Mouse (Mus musculus) ES-Bruce4 (cell line): ENCODE measurements around the gene Arhgef10l.

Experiments used
- CTCF ChIP-seq: IDR thresholded peaks from one replicate; pipeline ENCODE4 v1.8.1; 2011; ENCODE audit warnings: low read depth, low read length
- POLR2A ChIP-seq: IDR thresholded peaks from one replicate; pipeline ENCODE4 v1.8.1; 2011; ENCODE audit warnings: low read length; ENCODE audit not compliant: insufficient read depth

GRCm38 (mm10) chr4:140606197-140606596, 59.6 kb downstream of the Arhgef10l start:
- no peak for TF ChIP-seq CTCF
- no peak for TF ChIP-seq POLR2A
